Mouse (Mus musculus) lung, postnatal 0 days (tissue): ENCODE results near the gene Esrrb.

ENCODE experiments used
- CTCF ChIP-seq: IDR thresholded peaks from 2 replicates; pipeline ENCODE4 v1.5.1; 2016; ENCODE audit warnings: antibody characterized with exemption, mild to moderate bottlenecking
- EP300 ChIP-seq: IDR thresholded peaks from 2 replicates; pipeline ENCODE4 v1.6.1; 2016; ENCODE audit warnings: antibody characterized with exemption, mild to moderate bottlenecking, control low read depth

DNA sequence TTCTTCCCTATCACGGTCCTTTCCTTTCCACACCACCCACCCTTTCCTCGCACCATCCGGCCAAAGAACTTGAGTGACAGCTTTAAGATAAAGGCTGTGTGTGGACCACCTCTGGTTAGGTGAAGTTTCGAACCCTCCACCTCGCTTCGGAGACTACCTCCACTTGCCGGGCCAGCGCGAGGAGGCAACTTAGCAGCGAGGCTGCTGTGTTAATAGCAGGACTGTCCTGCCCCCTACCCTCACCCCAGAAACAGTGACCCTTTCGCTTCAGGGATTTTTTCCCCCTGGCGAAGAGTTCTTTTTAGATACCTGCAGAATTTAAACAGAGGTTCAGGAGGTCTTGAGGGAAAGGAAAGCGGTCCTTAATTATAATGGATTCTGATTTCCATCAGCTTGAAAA lies 62.2 kb downstream of the Esrrb start:
- TF ChIP-seq CTCF (no peak), EP300 (no peak)
